Mouse (Mus musculus): Measurements from ENCODE around the gene Rxrg. TPM values are rescaled to one million over a fixed set of nuclear protein-coding genes. Genes with fewer than 3 reads are reported as not detected.

Rxrg gene
- total RNA-seq, 2 experiments from 2014 or later, result 12.5 to 20.6 TPM

DNA sequence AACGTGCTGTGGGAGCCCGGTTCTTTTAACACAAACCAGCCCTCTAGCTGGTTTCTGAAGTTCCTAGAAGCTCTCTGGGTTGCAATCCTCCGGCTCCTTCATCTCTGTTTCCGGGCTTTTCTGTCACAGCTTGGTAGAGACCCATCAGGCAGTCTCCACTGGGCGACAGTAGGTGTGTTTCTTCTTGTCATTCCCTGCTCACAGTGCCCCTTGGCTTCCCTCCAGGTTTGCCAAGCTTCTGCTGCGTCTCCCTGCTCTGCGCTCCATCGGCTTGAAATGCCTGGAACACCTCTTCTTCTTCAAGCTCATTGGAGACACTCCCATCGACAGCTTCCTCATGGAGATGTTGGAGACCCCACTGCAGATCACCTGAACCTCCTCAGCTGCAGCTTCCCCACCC, 40.7 kb downstream of the Rxrg start:
- DNase-seq (ENCODE audit: low spot score in 2 of 2), result no peak

DNA sequence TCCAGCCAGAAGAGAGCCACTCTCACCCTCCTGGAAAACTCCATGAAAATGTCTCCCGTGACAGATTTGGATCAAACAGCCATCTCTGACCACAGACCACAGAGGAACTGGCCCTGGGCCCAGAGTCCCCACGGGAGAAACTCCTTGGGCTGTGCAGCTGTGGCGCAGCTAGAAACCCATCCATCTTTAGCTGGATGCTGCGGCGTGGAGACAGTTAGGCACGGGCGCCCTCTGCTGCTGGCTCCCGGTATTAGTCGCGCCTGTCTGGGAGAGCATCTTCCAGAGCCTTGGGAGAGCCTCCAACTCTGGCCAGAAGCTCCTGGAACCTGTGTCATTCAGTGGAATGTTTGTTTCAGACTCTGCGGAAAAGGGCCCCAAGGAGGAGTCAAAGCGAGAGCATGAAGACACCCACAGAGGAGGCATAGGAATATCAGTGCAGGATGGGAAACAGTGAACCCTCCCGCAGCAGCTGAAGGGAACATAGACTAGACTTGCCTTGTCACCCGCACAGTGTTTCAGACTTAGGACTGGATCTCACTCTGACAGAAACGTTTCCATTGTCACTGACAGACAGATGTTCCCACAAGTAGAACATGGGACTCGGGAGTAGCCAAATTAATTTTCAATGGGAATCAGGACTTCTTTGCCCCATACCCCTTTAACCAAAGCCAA, 46.8 kb downstream of the Rxrg start:
- DNase-seq (ENCODE audit: low spot score in 2 of 2), result peak; percentile 91 to 93

DNA sequence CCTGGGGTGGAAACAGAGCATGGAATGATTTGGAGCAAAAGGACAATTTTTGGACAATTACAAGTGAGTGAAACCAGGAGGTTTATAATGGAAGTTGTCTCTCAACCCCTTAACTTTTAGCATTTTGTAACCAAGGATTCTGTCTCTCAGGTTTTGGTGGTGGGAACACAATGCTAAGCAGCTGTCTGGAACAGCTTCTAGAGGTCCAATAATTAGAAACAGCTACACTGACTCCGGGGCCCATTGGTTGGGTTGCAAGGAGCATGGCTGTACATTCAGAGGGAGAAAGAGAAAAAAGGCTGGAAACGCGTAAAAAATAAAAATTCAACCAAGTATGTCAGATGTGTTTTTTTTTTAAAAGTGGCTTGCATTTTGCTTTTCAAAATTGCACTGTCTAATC, 50.5 kb downstream of the Rxrg start:
- DNase-seq (ENCODE audit: low spot score in 2 of 2), result no peak

DNA sequence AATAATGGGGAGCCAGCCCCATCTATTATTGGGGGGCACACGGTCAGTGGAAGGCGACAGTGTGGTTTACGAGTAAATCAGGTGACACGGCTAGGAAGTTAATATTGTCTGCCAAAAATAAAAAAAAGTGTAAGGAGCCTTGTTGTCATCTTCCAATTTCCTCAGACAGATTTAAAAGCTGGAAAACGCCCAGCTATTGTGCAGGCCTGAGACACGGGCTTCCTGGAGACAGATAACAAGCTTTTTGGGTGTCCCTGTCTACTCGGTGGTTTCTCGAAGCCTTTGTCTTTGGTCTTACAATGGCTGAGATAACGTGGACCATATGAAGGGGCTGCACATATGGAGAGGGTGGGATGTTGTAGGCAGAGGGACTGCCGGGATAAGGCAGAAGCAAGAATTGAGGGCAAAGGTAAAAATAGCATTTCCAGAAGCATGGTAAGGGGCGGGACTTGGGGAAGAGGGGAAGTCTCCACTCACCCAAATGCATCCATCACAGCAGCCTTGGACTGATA, 51.0 kb downstream of the Rxrg start:
- DNase-seq (ENCODE audit: low spot score in 2 of 2), result no peak

DNA sequence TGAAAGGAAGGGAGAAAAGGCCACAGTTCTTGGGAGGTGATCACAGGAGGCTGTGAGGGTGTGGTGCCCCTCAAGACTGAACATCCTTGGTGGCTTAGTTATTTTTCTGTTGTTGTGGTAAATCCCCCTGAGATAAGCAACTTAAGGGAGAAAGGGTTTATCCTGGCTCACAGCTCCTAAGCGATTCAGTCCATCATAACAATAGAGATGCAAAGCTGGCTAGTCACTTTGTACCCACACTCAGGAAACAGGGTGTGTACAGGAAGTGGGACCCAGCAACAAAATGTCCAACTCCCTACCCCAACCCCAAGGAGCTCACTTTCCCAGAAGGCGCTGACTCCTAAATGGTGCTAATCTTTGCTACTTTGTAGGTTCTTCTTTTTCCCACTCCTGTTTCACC, 54.2 kb downstream of the Rxrg start:
- DNase-seq (ENCODE audit: low spot score in 2 of 2), result no peak

DNA sequence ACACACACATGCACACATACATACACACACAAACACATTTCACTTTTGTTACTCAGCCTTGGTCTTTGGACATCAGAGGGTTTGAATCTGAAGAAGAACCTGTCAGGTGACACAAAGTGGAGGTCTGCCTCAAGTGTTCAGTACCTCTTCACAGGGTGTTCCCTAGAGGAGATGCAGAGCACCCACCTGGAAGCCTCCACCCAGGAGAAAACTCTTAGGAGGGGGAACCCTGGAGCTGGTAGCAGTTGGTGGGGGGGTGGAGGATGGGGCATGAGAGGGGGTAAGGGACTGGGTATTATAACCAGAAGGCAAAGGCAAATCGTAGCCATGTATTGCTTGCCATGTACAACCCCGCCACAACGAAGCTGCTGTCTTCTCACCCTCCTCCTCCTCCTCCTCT, 60.9 kb downstream of the Rxrg start:
- DNase-seq (ENCODE audit: low spot score in 2 of 2), result no peak

DNA sequence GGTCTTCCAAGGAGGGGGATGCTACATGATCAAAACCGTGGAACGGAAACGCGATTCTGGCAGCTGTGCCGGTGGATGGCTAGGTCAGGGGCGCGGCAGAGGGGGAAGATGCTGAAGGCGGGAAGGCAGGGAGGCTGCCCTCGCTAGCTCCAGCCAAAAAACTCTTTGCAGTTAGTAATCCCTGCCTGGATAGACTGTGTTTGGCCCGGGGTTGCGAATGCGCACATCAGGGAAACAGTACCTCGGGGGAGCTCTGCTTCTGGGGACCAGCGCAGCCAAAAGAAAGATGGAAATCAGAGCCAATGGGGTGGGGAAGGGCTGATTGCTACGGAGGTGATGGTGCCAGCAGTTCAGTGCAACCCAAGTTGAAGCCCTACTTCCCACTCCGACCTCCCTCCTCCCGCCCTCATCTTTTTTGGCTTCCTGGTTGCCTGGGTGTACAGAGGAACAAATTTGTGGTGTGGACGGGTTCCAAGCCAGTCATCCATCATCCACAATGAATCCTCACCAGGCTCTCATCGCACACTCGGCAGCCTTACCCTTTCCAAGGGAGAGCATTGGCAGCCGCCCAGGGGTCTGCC, 62.4 kb downstream of the Rxrg start:
- DNase-seq (ENCODE audit: low spot score in 2 of 2), result peak; percentile 16 to 21

DNA sequence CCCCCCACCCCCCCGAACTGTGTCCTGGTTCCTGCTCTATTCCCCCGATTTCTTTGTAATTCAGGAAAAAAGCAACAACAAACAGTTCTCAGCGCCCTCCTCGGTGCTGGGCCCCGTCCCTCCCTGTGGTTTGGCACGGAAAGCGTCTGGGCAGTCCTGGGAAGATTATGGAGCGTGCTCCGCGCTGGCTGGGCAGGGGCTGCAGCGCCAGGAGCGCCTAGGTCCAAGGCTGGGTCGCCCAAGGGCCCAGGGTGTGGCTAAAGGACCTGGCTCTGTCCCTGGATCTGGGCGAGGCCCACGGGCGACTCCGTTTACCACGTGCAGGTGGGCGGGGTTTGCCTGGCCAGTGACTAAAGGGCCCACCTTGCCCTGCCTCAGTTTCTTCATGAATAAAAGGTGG, 62.9 kb downstream of the Rxrg start:
- no peak for DNase-seq (ENCODE audit: low spot score in 2 of 2)

DNA sequence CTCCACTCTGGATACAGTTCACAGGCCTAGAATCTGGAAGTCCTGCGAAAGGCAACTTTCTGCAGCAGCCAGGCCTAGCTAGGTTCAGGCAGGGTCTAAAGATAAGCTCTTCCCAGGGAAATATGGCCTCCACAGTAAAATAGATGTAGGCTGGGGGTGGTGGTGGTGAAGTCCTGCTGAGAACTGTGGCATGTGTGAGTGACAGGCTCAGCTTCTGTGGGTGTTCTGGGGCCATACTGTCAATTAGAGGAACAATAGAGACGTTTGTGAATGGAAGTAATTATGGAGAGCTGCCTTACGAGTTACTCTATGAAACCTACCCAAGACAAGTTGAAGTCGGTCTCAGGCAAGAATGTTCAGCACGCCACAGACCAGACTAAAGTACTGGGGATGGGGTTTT, 65.0 kb downstream of the Rxrg start:
- no peak for DNase-seq (ENCODE audit: low spot score in 2 of 2)

DNA sequence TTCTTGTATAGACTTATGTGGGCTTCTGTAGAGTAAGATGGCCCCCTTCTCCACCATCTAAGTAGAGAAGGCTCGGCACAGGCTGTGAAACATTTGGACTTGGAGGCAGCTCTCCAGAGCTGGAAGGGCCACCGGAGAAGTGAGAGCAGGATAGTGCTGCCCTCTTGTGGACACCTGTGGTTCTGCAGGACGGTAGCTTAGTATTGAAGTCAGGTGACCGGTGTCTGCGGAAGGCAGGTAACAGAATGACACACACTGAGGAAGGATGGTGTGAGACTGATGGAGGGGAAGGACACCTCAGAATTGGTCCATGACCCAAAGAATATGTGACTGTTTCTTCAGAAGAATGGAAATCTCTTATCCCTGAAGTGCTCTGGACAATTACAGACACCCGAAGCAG, 71.6 kb downstream of the Rxrg start:
- peak; percentile 55 to 75 for DNase-seq (ENCODE audit: low spot score in 2 of 2)

DNA sequence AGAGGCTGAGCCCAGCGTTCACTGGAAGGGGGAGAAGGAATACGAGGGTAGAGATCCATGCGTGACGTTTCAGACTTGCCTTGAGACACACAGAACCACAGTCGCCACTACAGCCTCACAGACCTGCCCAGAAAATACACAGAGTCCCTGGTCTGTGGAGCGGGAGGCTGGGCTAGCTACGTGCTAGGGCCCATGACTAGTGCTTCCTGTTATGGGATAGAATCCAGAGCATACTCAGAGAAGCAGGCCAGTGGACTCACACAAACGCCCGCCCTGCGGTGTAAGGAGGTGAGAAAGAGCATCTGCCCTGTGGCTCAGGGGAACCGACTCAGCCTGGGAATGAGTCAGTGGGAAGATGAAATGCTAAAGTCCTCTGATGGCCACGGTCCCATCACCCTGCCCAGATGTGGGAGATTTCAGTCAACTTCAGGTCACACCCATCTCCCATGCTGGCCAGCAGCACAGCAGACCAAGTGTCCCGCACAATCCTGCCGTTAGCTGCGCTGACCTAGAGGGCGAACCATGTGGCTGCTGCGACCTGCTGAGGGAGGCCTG, 74.3 kb downstream of the Rxrg start:
- DNase-seq (ENCODE audit: low spot score in 2 of 2), result no peak

DNA sequence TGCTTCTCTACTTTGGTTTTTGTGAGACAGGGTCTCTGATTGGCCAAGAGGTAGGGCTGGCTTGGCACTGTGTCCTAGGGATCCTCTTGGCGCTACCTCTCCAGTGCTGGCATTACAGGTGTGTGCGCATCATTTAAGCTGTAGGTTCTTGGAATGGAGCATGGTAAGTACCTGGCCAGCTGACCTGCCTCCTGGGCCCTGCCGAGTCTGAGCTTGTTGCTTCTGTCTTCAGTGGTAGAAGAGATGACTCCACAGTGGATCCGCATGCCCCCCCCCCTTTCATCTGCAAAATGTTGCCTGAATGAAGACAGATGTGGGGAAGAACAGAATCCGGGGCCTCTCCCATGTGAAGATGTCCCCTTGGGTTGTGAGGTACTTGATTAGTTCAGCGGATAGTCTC, 80.9 kb downstream of the Rxrg start:
- no peak for DNase-seq (ENCODE audit: low spot score in 2 of 2)

DNA sequence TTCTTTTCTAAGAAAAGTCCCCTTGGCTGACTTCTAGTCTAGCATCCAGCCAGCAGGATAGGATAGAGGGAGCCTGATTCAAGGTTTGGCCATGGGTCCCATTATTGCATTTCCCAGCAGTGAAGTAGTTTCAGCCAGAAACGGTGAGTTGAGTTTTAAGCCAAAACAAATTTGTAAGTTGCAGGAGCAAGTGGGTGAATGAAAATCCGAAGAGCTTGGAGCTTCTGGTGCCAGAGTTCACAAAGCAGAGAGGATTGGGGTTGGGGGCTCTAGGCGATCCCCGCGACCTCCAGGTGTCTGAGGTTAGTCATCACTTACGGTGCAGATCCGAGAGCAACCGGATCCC, 89.8 kb downstream of the Rxrg start:
- no peak for DNase-seq (ENCODE audit: low spot score in 2 of 2)

DNA sequence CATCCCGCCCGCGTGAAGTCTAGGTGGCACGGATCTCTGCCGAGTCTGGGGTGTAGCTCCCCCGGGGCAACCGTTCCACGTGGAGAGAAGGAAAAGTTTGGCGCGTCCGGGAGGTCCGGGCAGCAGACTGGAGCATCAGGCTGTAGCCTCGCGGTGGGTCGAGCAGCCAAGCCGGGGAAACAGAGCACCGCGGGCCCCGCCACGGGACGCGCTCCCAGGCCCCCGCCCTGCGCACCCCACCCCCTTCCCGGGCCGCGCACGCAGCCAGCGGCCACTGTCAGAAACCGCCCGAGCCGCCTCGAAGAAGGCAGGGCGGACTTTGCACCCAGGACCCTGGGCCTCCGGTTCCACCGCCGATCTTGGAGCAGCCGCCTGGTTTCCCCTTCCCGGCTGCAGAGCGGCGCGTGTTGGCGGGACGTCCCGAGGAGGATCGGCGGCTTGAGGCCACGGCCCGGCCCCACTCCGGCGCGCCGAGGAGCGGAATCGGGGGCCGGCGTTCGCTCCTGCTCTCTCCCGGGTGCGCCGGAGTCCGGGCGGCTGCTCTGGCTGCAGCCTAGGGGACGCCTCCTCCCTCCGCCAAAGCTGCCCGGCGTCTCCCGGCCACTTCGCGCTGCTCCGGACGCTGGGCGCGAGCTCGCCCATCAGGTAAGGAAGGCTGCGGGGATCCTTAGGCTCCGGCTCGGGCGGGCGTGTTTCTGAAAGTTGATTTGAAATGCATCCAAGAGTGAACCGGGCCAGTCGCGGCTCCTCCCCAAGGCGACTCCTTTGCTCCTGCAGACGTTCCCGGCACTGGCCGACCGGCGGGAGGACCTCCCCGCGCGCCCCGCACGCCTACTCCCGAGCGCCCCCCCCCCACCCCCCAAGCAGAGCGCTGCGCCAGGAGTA, 90.4 kb downstream of the Rxrg start:
- DNase-seq (ENCODE audit: low spot score in 2 of 2), result no peak

DNA sequence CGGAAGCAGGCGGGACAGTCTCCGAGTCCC, 90.9 kb downstream of the Rxrg start, which contains the start of gene Lmx1a:
TSS of gene Lmx1a (plus strand) at position 6 of the 30 bp plus-strand sequence.
- no peak for DNase-seq (ENCODE audit: low spot score in 2 of 2)

Other genes with a start within 250 kb of the Rxrg start
- gene Aldh9a1, start 248.4 kb upstream of the Rxrg start, total RNA-seq (2021), result 10 to 100 TPM; 25.9 to 26.8 TPM
- 100 to 1,000 TPM; 109 to 113 TPM for gene Mgst3, start 204.5 kb upstream of the Rxrg start, total RNA-seq (2021)
- not detected for gene Lrrc52, start 131.6 kb upstream of the Rxrg start, total RNA-seq (2021)
- gene Lmx1a, start 90.9 kb downstream of the Rxrg start, total RNA-seq (2021), result not detected